Mouse (Mus musculus) kidney, adult 2 months (tissue): ENCODE measurements at regions not wholly inside any gene's neighbourhood (a gene's known extent, or its start where the extent isn't known, plus 50 kb on each side); places are given as distances from the start of the nearest gene placed in this dataset.

Experiments
- DNase-seq: peaks from one replicate; pipeline ENCODE4 v3.0.0; 2021
- H3K27ac ChIP-seq: fragments of 200-500 bp; 2 replicates; pipeline ENCODE4 v1.5.1; 2012; ENCODE audit warnings: low read depth, low read length, control low read depth, inconsistent platforms; ENCODE audit not compliant: insufficient read depth
- H3K27me3 ChIP-seq: fragments of 200-500 bp; replicated peaks from 2 replicates; pipeline ENCODE4 v1.6.1; 2012; ENCODE audit warnings: mild to moderate bottlenecking, moderate library complexity, low read length, inconsistent platforms; ENCODE audit not compliant: control insufficient read depth, insufficient read depth
- H3K36me3 ChIP-seq: fragments of 200-500 bp; 2 replicates; pipeline ENCODE4 v1.6.1; 2012; ENCODE audit warnings: mild to moderate bottlenecking, moderate library complexity, low read length, inconsistent platforms; ENCODE audit not compliant: control insufficient read depth, insufficient read depth
- H3K4me1 ChIP-seq: fragments of 200-500 bp; 2 replicates; pipeline ENCODE4 v1.6.1; 2011; ENCODE audit warnings: low read length; ENCODE audit not compliant: control insufficient read depth, insufficient read depth
- H3K4me3 ChIP-seq: fragments of 200-500 bp; 2 replicates; pipeline ENCODE4 v1.5.1; 2011; ENCODE audit warnings: mild to moderate bottlenecking, low read depth, low read length, control low read depth; ENCODE audit not compliant: insufficient read depth
- CTCF ChIP-seq: fragments of 200-500 bp; conservative IDR thresholded peaks from 2 replicates; pipeline ENCODE4 v1.5.1; 2011; ENCODE audit warnings: low read depth, mild to moderate bottlenecking, control low read depth, low read length, moderate library complexity, mixed read lengths; ENCODE audit not compliant: insufficient read depth, insufficient read length
- POLR2A ChIP-seq: fragments of 200-500 bp; IDR thresholded peaks from one replicate; pipeline ENCODE4 v1.6.1; 2011; ENCODE audit warnings: low read depth, low read length, control low read depth
- WGBS: fragments of 180-500 bp; shearing (Covaris S2); methylation state at CpG from one replicate; pipeline ENCODE4 v1.1.7; 2018; 5-methylcytosine and 5-hydroxymethylcytosine counted together

DNA sequence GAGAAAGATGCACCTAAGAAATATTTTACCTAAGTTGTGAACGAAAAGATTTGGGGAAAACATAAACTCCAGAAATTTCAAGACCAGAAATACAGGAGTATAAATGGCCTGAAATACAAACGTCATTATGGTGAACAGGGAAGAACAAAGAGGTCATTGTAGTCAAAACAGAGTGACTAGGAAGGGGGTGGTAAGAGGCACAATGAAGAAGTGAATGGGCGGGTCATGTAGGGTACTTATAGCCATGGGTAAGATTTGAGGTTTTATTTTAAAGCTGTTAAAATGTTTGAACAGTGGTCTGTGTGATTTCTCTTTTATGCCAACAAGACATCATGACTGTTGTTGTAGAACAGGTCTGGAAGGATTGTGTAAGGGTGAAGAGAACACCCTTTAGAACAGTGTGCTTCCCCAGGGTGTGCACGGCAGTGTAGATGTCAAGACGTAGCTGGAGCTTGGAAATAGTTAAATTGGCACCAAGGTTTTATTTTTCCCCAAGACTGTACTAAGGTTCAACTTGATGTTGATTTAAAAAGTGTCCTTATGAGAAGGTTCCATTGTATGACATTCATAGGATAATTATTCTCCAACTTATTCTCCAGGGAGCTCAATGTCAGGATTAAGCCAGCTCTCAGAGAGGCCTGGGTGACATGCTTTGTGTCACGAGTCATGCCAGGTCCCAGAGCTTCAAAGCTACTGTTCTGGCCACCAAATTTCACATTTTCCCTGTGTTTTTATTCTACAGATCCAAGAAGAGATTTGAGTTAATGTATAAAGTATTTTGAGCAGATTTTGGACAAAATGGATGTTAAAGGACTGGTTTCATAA, 255.6 kb downstream of the Ptprc start:
- H3K36me3 ChIP-seq: no peaks in the 10 kb centered on the region
- TF ChIP-seq CTCF (no peak), POLR2A (no peak)
- DNase-seq: no peak
- H3K4me3 ChIP-seq: no peak overlapping the region
- 81% methylated on average over 6 of the region's 6 CpGs for WGBS
- H3K4me1 ChIP-seq: no peaks in the 10 kb centered on the region
- no peaks in the 10 kb centered on the region for H3K27me3 ChIP-seq
- H3K27ac ChIP-seq: no peak overlapping the region

DNA sequence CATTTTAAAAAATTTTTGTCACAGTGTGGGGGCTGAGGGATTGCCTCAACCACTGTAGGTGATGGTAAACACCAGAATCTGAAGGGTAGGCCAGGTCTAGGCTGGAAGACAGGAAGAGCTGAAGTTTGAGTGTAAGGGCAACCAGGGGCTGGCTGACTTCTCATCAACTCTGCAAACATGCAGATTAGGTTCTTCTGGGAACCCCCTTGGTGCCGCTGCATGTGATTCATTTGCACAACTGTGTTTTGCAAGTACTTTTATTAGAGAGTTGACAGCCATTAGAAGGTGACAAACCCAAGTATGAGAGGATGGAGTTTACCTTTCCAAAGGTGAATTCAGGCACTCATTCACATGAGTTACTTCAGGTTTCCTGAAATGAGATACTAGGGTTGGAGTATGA, 258.1 kb downstream of the Ptprc start:
- no peak overlapping the region for H3K4me3 ChIP-seq
- no peak for TF ChIP-seq CTCF
- no peak for TF ChIP-seq POLR2A
- DNase-seq: no peak

DNA sequence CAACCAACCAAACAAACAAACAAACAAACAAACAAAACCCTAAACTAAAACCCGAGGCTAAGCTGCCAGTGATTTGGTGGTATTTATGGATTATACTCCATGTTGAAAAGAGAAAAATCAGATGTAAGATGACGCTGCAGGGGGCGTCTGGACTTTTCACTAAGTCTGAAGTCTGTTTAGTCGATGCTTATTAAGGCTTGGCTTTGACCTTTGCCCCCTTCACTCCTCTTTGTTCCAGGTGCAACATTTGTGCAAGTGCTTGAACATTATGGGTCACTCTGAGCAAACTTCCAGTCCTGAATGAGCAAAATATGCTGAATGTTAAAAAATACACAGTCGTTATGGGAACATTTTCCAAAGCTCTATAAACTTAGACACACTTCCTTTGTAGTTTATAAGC, 268.6 kb downstream of the Ptprc start:
- 41% methylated on average over 5 of the region's 5 CpGs for WGBS
- Histone ChIP-seq H3K27ac (no peak overlapping the region), H3K36me3 (no peaks in the 10 kb centered on the region), H3K4me3 (no peak overlapping the region), H3K27me3 (no peaks in the 10 kb centered on the region), H3K4me1 (peaks cover 3% of the 10 kb centered on the region; the same call in 1 of the 2 replicates)
- peak; percentile 79 for DNase-seq
- TF ChIP-seq POLR2A (no peak), CTCF (no peak)

More for the DNA sequence above, 258.1 kb downstream of the Ptprc start:
- Histone ChIP-seq H3K27ac (no peak overlapping the region), H3K36me3 (no peaks in the 10 kb centered on the region), H3K27me3 (no peaks in the 10 kb centered on the region), H3K4me1 (no peaks in the 10 kb centered on the region)
- WGBS: 90% methylated on average over 1 of the region's 1 CpGs

DNA sequence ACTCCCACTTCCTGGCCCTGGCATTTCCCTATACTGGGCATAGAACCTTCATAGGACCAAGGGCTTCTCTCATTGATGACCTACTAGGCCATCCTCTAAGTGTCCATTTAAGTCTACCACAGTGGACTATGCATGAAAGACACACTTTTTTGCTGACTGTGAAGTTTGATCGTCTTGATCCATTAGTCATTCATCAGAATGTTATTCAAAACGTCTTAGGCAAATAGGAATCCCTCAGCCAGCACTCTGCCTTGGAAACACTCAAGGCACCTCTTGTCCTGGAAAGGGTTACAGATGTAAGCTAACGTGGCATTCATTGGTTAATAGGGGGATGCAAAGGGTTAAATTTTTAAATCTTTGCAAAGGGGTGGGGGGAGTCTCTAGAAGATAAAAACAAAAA, 269.0 kb downstream of the Ptprc start:
- no peak overlapping the region for H3K27ac ChIP-seq
- H3K4me1 ChIP-seq: peaks cover 3% of the 10 kb centered on the region; the same call in 1 of the 2 replicates
- no peak for DNase-seq
- no peaks in the 10 kb centered on the region for H3K36me3 ChIP-seq
- WGBS: 45% methylated on average over 3 of the region's 3 CpGs
- no peaks in the 10 kb centered on the region for H3K27me3 ChIP-seq
- TF ChIP-seq CTCF (no peak), POLR2A (no peak)
- no peak overlapping the region for H3K4me3 ChIP-seq

DNA sequence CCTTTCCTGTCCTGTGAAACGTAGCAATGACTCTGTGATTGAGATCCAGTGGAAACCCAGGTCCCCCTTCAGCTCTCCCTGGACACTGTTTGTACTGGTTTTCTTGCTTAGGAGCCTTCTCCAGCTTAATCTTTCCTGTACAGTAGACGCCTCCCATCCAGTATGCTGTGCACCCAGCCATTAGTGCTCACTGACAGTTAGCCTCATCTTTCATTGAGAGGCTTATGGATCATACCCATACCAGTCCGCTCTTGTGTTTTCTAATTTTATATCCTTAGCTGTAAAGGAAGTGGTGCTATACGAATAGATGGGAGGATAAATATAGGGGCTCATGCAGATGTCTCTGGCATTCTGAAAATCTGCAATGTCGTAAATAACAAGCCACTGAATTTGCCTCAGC, 269.9 kb downstream of the Ptprc start:
- no peaks in the 10 kb centered on the region for H3K36me3 ChIP-seq
- H3K27me3 ChIP-seq: no peaks in the 10 kb centered on the region
- no peak for TF ChIP-seq POLR2A
- no peak for TF ChIP-seq CTCF
- H3K27ac ChIP-seq: no peak overlapping the region
- DNase-seq: no peak
- H3K4me3 ChIP-seq: no peak overlapping the region
- peaks cover 3% of the 10 kb centered on the region; the same call in 1 of the 2 replicates for H3K4me1 ChIP-seq
- WGBS: 78% methylated on average over 5 of the region's 5 CpGs

DNA sequence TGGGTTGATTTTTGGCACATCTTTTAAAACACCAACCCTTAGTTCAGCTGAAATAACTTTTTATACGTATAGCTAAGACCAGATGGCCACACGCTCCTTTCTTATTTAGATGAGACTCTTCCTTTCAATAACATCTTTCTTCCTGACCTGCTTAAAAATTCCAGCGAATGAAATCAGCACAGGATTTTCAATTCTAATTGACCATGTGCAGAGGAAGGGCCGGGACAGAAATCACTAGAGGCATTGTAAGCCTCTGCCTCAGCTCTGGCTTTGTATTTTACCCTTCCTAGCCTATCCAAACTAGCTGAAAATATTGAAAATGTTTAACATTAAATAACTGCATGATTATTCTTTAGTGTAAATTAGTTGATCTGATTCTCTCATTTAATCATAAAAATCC, 272.2 kb downstream of the Ptprc start:
- H3K27me3 ChIP-seq: no peaks in the 10 kb centered on the region
- peaks cover 3% of the 10 kb centered on the region; the same call in 1 of the 2 replicates for H3K4me1 ChIP-seq
- DNase-seq: no peak
- WGBS: 70% methylated on average over 4 of the region's 4 CpGs
- H3K27ac ChIP-seq: no peak overlapping the region
- H3K4me3 ChIP-seq: no peak overlapping the region
- H3K36me3 ChIP-seq: no peaks in the 10 kb centered on the region
- no peak for TF ChIP-seq CTCF
- no peak for TF ChIP-seq POLR2A

DNA sequence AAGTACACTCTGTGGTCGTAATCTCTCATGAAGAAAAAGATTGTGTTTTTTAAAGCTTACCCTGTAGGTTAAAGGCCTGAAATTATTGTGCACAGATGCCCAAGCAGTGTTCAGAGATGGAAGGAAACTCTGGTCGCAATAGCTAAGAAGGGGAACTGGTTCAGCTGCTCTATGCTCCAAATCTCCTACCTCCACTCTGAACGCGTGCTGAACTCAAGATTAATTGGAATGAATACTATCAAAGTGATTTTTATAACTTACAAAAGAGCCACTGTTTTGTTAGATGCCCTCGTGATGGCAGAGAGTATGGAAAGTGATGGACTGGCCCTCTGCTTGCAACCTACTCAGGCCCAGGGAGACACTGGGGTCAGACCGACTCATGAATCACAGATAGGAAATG, 272.6 kb downstream of the Ptprc start:
- Histone ChIP-seq H3K4me1 (peaks cover 3% of the 10 kb centered on the region; the same call in 1 of the 2 replicates), H3K27ac (no peak overlapping the region), H3K36me3 (no peaks in the 10 kb centered on the region), H3K27me3 (no peaks in the 10 kb centered on the region), H3K4me3 (no peak overlapping the region)
- WGBS: 63% methylated on average over 6 of the region's 6 CpGs
- no peak for DNase-seq
- no peak for TF ChIP-seq POLR2A
